Mouse (Mus musculus) WW6 (cell line): ENCODE results near the gene Gm525.
"Not testable (repeated sequence)": the region's sequence is repeated elsewhere in the genome, so short reads cannot be mapped to it uniquely, and the experiment has no call there.

ENCODE experiments used
- DNase-seq: peaks from one replicate; pipeline ENCODE4 v3.0.0-alpha.2; 2013; ENCODE audit warnings: low read depth, low spot score

Gene Gm525

GRCm38 (mm10) chr11:89095306-89095705 lies 21.7 kb downstream of the Gm525 start:
- DNase-seq: no peak

- not testable (repeated sequence) for DNase-seq
These were observed 23.7 kb downstream of the Gm525 start for GRCm38 (mm10) chr11:89097292-89097691.

GRCm38 (mm10) chr11:89098083-89098835 lies 24.6 kb downstream of the Gm525 start:
- no peak for DNase-seq

- no peak for DNase-seq
These were observed 25.3 kb downstream of the Gm525 start for GRCm38 (mm10) chr11:89098930-89099329.

GRCm38 (mm10) chr11:89100403-89100802 lies 26.8 kb downstream of the Gm525 start:
- DNase-seq: peak; percentile 88

GRCm38 (mm10) chr11:89100826-89101321 lies 27.2 kb downstream of the Gm525 start:
- DNase-seq: no peak

- DNase-seq: no peak
These were observed 29.5 kb downstream of the Gm525 start for GRCm38 (mm10) chr11:89103166-89103565.

- no peak for DNase-seq
These were observed 31.6 kb downstream of the Gm525 start for GRCm38 (mm10) chr11:89105211-89105610.

- DNase-seq: peak; percentile 61
These were observed 32.2 kb downstream of the Gm525 start for GRCm38 (mm10) chr11:89105823-89106222.

GRCm38 (mm10) chr11:89107180-89107807 lies 33.7 kb downstream of the Gm525 start:
- DNase-seq: no peak

- DNase-seq: no peak
These were observed 50.8 kb downstream of the Gm525 start for GRCm38 (mm10) chr11:89124411-89124810.

- DNase-seq: no peak
These were observed 57.2 kb downstream of the Gm525 start for GRCm38 (mm10) chr11:89130856-89131255.

- DNase-seq: no peak
These were observed 58.8 kb downstream of the Gm525 start for GRCm38 (mm10) chr11:89132406-89132805.

GRCm38 (mm10) chr11:89134211-89134610 lies 60.6 kb downstream of the Gm525 start:
- no peak for DNase-seq

- no peak for DNase-seq
These were observed 64.3 kb downstream of the Gm525 start for GRCm38 (mm10) chr11:89137915-89138314.
